Mouse (Mus musculus): ENCODE measurements at regions not wholly inside any gene's neighbourhood (a gene's known extent, or its start where the extent isn't known, plus 50 kb on each side); places are given as distances from the start of the nearest gene placed in this dataset.

DNA sequence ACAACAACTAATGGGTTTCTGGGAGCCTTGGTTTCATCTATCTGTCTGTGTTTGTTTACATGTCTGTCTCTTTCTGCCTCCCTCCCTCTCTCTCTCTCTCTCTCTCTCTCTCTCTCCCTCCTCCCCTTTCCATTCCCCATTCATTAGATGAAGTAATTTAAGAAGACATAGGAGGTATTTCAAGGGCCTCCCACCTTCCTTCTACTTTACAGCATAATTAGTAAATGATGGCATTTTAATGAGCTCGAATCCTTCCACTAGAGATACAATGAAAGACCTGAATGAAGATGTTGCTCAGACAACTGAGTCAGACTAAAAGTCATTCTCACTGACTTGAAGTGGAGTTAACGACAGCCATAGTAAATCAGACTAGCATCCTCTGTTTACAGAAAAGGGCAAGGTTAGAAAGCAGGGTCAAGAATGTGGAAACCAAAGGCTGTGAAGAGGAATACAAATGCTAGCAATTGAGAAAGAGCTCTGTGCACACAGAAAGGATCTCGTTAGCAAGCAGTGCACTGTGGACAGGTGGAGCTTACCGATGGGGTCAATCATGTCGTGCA lies 111.1 kb upstream of the Ccn2 start:
- Histone ChIP-seq H3K27ac (no peak overlapping the region), H3K9me3 (replicated peaks; ENCODE audit: low read length) (no peaks in the 10 kb centered on the region), H3K36me3 (ENCODE audit: insufficient read depth, low read length) (no peaks in the 10 kb centered on the region), H3K4me3 (replicated peaks; ENCODE audit: low read depth, low read length) (no peak overlapping the region), H3K4me2 (ENCODE audit: low read length) (no peak overlapping the region), H3K9ac (ENCODE audit: low read depth, low read length) (no peak overlapping the region), H3K27me3 (ENCODE audit: insufficient read depth, low read length) (no peaks in the 10 kb centered on the region), H3K4me1 (replicated peaks; ENCODE audit: insufficient read depth, low read length) (no peaks in the 10 kb centered on the region)
- no peak for TF ChIP-seq CTCF (IDR thresholded peaks at IDR 0.05; ENCODE audit: low read depth)
- DNase-seq (ENCODE audit: low spot score) (peak; percentile 83), ATAC-seq (replicated peaks; ENCODE audit: low FRiP score, low read depth) (peak; percentile 29; the same call in 1 of the 2 replicates)
- 26% methylated on average over 5 of the region's 5 CpGs for WGBS

DNA sequence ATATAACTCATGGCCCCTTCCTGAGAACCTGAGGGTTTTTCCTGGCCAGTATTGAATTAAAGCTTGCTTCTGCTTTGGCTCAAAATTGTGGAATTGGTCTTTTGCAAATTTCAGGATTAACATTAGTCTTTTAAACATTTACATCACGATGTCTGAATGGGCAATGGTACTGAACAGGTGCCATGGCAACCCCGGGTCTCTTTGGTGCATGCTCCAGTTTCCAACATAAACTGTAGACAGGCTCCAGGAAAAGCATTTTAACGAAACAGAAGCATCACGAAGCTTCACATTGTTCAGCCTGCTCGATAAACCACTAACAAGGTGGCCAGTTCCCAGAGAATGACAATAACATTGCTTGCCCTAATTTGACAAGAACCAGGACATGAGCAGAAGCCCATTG lies 109.8 kb upstream of the Ccn2 start:
- Histone ChIP-seq H3K27me3 (ENCODE audit: insufficient read depth, low read length) (no peaks in the 10 kb centered on the region), H3K4me3 (replicated peaks; ENCODE audit: low read depth, low read length) (no peak overlapping the region), H3K9me3 (replicated peaks; ENCODE audit: low read length) (no peaks in the 10 kb centered on the region), H3K27ac (no peak overlapping the region), H3K36me3 (ENCODE audit: insufficient read depth, low read length) (no peaks in the 10 kb centered on the region), H3K4me2 (ENCODE audit: low read length) (no peak overlapping the region), H3K9ac (ENCODE audit: low read depth, low read length) (no peak overlapping the region), H3K4me1 (replicated peaks; ENCODE audit: insufficient read depth, low read length) (no peaks in the 10 kb centered on the region)
- ATAC-seq (replicated peaks; ENCODE audit: low FRiP score, low read depth), result no peak
- WGBS, result 84% methylated on average over 5 of the region's 5 CpGs
- DNase-seq (ENCODE audit: low spot score), result no peak
- no peak for TF ChIP-seq CTCF (IDR thresholded peaks at IDR 0.05; ENCODE audit: low read depth)

GRCm38 (mm10) chr10:24486224-24486623 lies 109.0 kb upstream of the Ccn2 start:
- H3K27ac ChIP-seq, result no peak overlapping the region
- no peak for TF ChIP-seq CTCF (IDR thresholded peaks at IDR 0.05; ENCODE audit: low read depth)
- H3K36me3 ChIP-seq (ENCODE audit: insufficient read depth, low read length), result no peaks in the 10 kb centered on the region
- no peak overlapping the region for H3K4me2 ChIP-seq (ENCODE audit: low read length)
- DNase-seq (ENCODE audit: low spot score) (no peak), ATAC-seq (replicated peaks; ENCODE audit: low FRiP score, low read depth) (no peak)
- WGBS, result 86% methylated on average over 1 of the region's 1 CpGs
- no peaks in the 10 kb centered on the region for H3K4me1 ChIP-seq (replicated peaks; ENCODE audit: insufficient read depth, low read length)
- no peaks in the 10 kb centered on the region for H3K9me3 ChIP-seq (replicated peaks; ENCODE audit: low read length)
- H3K4me3 ChIP-seq (replicated peaks; ENCODE audit: low read depth, low read length), result no peak overlapping the region
- H3K9ac ChIP-seq (ENCODE audit: low read depth, low read length), result no peak overlapping the region
- no peaks in the 10 kb centered on the region for H3K27me3 ChIP-seq (ENCODE audit: insufficient read depth, low read length)

DNA sequence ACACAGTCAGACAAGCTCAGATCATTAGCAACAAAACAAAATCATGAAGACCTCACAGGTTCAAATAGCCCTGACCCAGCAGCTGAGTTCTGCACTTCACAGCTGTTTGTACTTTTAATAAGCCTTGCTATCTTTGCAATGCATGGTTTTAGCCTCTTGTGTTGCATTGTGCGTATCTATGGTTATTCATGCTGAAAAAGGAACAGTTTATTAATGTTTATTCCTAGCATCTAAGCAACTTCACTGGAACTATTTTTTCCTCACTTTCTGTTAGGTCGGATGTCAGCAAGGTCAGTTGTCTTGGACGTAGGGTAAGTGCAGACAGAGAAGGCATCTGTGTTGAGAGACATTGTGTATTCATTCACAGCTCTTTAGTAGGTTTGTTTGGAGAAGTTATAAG lies 107.3 kb upstream of the Ccn2 start:
- no peaks in the 10 kb centered on the region for H3K4me1 ChIP-seq (replicated peaks; ENCODE audit: insufficient read depth, low read length)
- no peaks in the 10 kb centered on the region for H3K9me3 ChIP-seq (replicated peaks; ENCODE audit: low read length)
- no peak overlapping the region for H3K27ac ChIP-seq
- H3K4me2 ChIP-seq (ENCODE audit: low read length), result no peak overlapping the region
- no peak for TF ChIP-seq CTCF (IDR thresholded peaks at IDR 0.05; ENCODE audit: low read depth)
- no peak overlapping the region for H3K4me3 ChIP-seq (replicated peaks; ENCODE audit: low read depth, low read length)
- no peaks in the 10 kb centered on the region for H3K27me3 ChIP-seq (ENCODE audit: insufficient read depth, low read length)
- 80% methylated on average over 3 of the region's 3 CpGs for WGBS
- H3K36me3 ChIP-seq (ENCODE audit: insufficient read depth, low read length), result no peaks in the 10 kb centered on the region
- H3K9ac ChIP-seq (ENCODE audit: low read depth, low read length), result no peak overlapping the region
- DNase-seq (ENCODE audit: low spot score) (peak; percentile 14), ATAC-seq (replicated peaks; ENCODE audit: low FRiP score, low read depth) (no peak)

DNA sequence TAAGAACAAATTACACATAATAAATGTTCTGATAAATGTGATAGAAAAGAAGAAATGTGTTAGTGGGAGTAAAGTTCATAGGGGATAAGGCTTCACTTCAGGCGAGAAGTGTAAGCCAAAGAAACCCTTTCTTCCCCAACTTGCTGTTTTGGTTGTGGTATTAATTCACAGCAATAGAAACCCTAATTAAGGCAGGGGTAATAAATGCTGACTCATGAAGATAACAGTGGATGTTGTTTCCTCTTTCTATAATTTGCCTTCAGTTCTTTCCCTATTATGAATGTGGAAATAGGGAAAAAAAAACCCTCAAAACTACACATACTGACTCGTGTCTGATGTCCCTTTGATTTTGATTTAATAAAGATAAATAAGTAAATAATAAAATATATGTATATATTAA lies 104.8 kb upstream of the Ccn2 start:
- no peak overlapping the region for H3K27ac ChIP-seq
- no peak overlapping the region for H3K9ac ChIP-seq (ENCODE audit: low read depth, low read length)
- ATAC-seq (replicated peaks; ENCODE audit: low FRiP score, low read depth) (no peak), DNase-seq (ENCODE audit: low spot score) (no peak)
- no peak overlapping the region for H3K4me2 ChIP-seq (ENCODE audit: low read length)
- H3K4me1 ChIP-seq (replicated peaks; ENCODE audit: insufficient read depth, low read length), result 0 out of 2 replicates have a peak, but pooled peaks cover 2% of the 10 kb centered on the region
- 56% methylated on average over 2 of the region's 2 CpGs for WGBS
- H3K27me3 ChIP-seq (ENCODE audit: insufficient read depth, low read length), result no peaks in the 10 kb centered on the region
- H3K9me3 ChIP-seq (replicated peaks; ENCODE audit: low read length), result no peaks in the 10 kb centered on the region
- no peaks in the 10 kb centered on the region for H3K36me3 ChIP-seq (ENCODE audit: insufficient read depth, low read length)
- H3K4me3 ChIP-seq (replicated peaks; ENCODE audit: low read depth, low read length), result no peak overlapping the region
- no peak for TF ChIP-seq CTCF (IDR thresholded peaks at IDR 0.05; ENCODE audit: low read depth)

DNA sequence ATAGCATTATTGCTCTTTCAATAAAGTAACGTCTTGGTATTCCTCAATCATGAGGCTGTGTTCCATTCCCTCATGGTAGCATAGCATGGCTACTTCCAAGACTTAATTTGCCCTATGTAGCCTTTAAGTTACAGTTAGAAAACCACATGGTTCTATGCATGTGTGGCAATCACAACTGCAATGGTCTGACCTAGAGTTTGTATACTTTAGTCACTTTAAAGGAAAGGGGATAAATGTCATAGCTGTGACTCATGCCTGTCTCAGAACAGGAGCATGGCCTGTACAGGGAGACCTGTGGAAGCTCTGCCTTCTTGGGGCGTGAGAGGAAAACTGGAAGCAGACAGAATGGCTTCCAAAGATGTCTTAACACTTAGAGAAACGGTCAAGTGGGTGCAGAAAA lies 103.4 kb upstream of the Ccn2 start:
- no peak overlapping the region for H3K27ac ChIP-seq
- TF ChIP-seq CTCF (IDR thresholded peaks at IDR 0.05; ENCODE audit: low read depth), result no peak
- no peak for DNase-seq (ENCODE audit: low spot score)
- H3K4me1 ChIP-seq (replicated peaks; ENCODE audit: insufficient read depth, low read length), result 0 out of 2 replicates have a peak, but pooled peaks cover 2% of the 10 kb centered on the region
- H3K36me3 ChIP-seq (ENCODE audit: insufficient read depth, low read length), result no peaks in the 10 kb centered on the region
- no peak overlapping the region for H3K4me3 ChIP-seq (replicated peaks; ENCODE audit: low read depth, low read length)
- ATAC-seq (replicated peaks; ENCODE audit: low FRiP score, low read depth), result no peak
- H3K9ac ChIP-seq (ENCODE audit: low read depth, low read length), result no peak overlapping the region
- no peak overlapping the region for H3K4me2 ChIP-seq (ENCODE audit: low read length)
- no peaks in the 10 kb centered on the region for H3K27me3 ChIP-seq (ENCODE audit: insufficient read depth, low read length)
- WGBS, result 92% methylated on average over 3 of the region's 3 CpGs
- H3K9me3 ChIP-seq (replicated peaks; ENCODE audit: low read length), result no peaks in the 10 kb centered on the region

DNA sequence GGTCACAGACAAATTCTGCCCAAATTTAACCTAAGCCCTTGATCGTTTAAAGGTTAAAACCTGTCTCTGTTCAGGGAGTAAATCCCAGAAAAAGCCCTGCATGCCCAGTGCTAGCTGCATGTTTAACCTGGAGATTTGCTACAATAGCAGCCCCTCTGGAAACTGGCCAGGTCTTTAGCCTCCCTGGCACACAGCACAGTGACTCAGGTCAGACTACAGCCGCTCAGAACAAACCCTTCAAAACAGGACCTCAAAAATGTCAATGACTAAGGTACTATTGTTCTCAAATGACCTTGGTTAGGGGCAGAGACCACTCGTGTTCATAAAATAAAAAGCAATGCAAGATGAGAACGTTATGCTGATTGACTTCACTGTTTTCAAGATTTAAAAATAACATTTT lies 101.8 kb upstream of the Ccn2 start:
- peak overlapping the region; percentile 70 for H3K27ac ChIP-seq
- no peaks in the 10 kb centered on the region for H3K9me3 ChIP-seq (replicated peaks; ENCODE audit: low read length)
- no peak overlapping the region for H3K4me2 ChIP-seq (ENCODE audit: low read length)
- no peak for ATAC-seq (replicated peaks; ENCODE audit: low FRiP score, low read depth)
- no peak for TF ChIP-seq CTCF (IDR thresholded peaks at IDR 0.05; ENCODE audit: low read depth)
- no peak overlapping the region for H3K4me3 ChIP-seq (replicated peaks; ENCODE audit: low read depth, low read length)
- DNase-seq (ENCODE audit: low spot score), result peak; percentile 35
- 0 out of 2 replicates have a peak, but pooled peaks cover 2% of the 10 kb centered on the region for H3K4me1 ChIP-seq (replicated peaks; ENCODE audit: insufficient read depth, low read length)
- H3K9ac ChIP-seq (ENCODE audit: low read depth, low read length), result no peak overlapping the region
- no peaks in the 10 kb centered on the region for H3K27me3 ChIP-seq (ENCODE audit: insufficient read depth, low read length)
- WGBS, result 39% methylated on average over 4 of the region's 4 CpGs
- no peaks in the 10 kb centered on the region for H3K36me3 ChIP-seq (ENCODE audit: insufficient read depth, low read length)

Measured in kidney, postnatal 0 days (tissue).